Mouse (Mus musculus) C2C12 (cell line): Measurements from ENCODE around the gene Vsx2. TPM values are rescaled to one million over a fixed set of nuclear protein-coding genes. Genes with fewer than 3 reads are reported as not detected.

Source experiments
- H3K27me3 ChIP-seq: one replicate; pipeline ENCODE4 v1.6.1; 2011; ENCODE audit not compliant: control insufficient read depth, insufficient read depth, insufficient read length
- H3K36me3 ChIP-seq: one replicate; pipeline ENCODE4 v1.6.1; 2011; ENCODE audit not compliant: control insufficient read depth, insufficient read depth
- H3K4me3 ChIP-seq: one replicate; pipeline ENCODE4 v1.5.1; 2011; ENCODE audit warnings: mild to moderate bottlenecking, control low read depth; ENCODE audit not compliant: poor library complexity, insufficient read depth, severe bottlenecking
- H3K79me2 ChIP-seq: one replicate; pipeline ENCODE4 v1.6.1; 2011; ENCODE audit not compliant: control insufficient read depth, insufficient read depth
- H3K79me3 ChIP-seq: one replicate; pipeline ENCODE4 v1.6.1; 2011; ENCODE audit warnings: low read depth, control low read depth
- H3ac ChIP-seq: one replicate; pipeline ENCODE3; 2011; ENCODE audit warnings: low read depth; ENCODE audit not compliant: control insufficient read depth, insufficient read length
- CEBPB ChIP-seq: IDR thresholded peaks from one replicate; pipeline ENCODE4 v1.6.1; 2011; ENCODE audit warnings: low read depth, mild to moderate bottlenecking, control low read depth, moderate library complexity
- CTCF ChIP-seq: IDR thresholded peaks from one replicate; pipeline ENCODE4 v1.5.1; 2011; ENCODE audit not compliant: control insufficient read depth, insufficient read depth, insufficient read length
- FOSL1 ChIP-seq: IDR thresholded peaks from one replicate; pipeline ENCODE4 v1.8.0; 2011; ENCODE audit warnings: mild to moderate bottlenecking, low read length; ENCODE audit not compliant: poor library complexity, insufficient read depth, severe bottlenecking
- MAX ChIP-seq: IDR thresholded peaks from one replicate; pipeline ENCODE4 v1.6.1; 2011; ENCODE audit warnings: mild to moderate bottlenecking, control low read depth
- MYOD1 ChIP-seq: IDR thresholded peaks from one replicate; pipeline ENCODE4 v1.6.1; 2011; ENCODE audit warnings: low read depth; ENCODE audit not compliant: control insufficient read depth, insufficient read length
- MYOG ChIP-seq: IDR thresholded peaks from one replicate; pipeline ENCODE4 v1.6.1; 2011; ENCODE audit not compliant: control insufficient read depth, insufficient read length; ENCODE audit errors: extremely low read depth
- USF1 ChIP-seq: IDR thresholded peaks from one replicate; pipeline ENCODE4 v1.6.1; 2011; ENCODE audit warnings: low read depth, mild to moderate bottlenecking, control low read depth, moderate library complexity
- polyA plus RNA-seq: library from polyadenylated mRNA; unstranded; fragments of >200 nt; fragmentation: generic; extraction: Trizol; gene quantifications from one replicate; pipeline ENCODE4 v1.2.1, GENCODE M21; 2012; ENCODE audit warnings: missing spikeins

The Vsx2 gene
- polyA plus RNA-seq, 1 experiment = not detected

DNA sequence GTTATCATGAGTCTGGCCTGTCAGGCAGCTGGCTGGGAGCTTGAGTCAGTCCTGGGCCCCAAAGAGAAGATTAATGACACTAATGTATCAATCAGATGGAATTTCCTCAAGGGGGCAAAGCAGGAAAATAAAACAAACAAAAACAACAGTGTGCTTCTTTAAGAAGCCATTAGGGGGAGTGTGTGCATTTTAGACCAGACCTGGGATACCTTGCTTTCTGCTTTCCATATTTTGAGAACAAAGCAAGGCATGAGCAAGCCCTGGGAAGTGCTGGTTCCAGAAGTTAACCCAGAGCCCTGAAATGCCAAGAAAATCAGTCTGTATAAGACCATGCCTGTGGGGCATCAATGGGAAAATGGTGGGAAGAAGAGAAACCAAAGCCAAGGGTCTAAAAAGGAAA, 51.4 kb downstream of the Vsx2 start:
- TF ChIP-seq USF1 (no peak), FOSL1 (no peak), MAX (no peak), MYOD1 (no peak), MYOG (no peak)
- Histone ChIP-seq H3ac (no peak overlapping the region), H3K79me2 (peaks cover 13% of the 10 kb centered on the region), H3K36me3 (no peaks in the 10 kb centered on the region), H3K27me3 (peaks cover 27% of the 10 kb centered on the region), H3K79me3 (peaks cover 5% of the 10 kb centered on the region), H3K4me3 (no peak overlapping the region)

DNA sequence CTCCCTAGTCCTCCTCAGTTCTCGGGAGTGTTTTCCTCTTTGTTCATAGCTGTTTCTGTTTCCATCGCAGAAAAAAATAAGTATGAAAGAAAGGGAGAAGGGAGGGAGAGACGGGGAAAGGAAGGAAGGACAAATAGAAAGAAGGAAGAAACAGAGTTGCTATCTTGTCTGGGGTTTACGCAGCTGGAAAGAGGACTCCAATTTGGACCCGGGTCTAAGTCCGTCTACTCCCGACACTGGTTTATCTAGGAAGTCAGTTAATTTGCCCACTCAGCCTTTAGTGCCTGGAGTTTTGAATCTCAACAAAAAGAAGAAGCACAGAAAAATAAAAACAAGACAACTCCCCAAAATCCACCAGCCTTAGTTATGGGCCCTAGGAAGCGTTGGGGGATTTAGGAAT, 55.0 kb downstream of the Vsx2 start:
- H3K79me3 ChIP-seq = no peaks in the 10 kb centered on the region
- no peaks in the 10 kb centered on the region for H3K36me3 ChIP-seq
- no peak overlapping the region for H3K4me3 ChIP-seq
- H3ac ChIP-seq = no peak overlapping the region
- peaks cover 43% of the 10 kb centered on the region for H3K27me3 ChIP-seq
- TF ChIP-seq MYOG = no peak
- TF ChIP-seq USF1 = no peak
- no peak for TF ChIP-seq FOSL1
- TF ChIP-seq MYOD1 = no peak
- TF ChIP-seq CTCF = no peak
- no peak for TF ChIP-seq MAX
- TF ChIP-seq CEBPB = no peak
- H3K79me2 ChIP-seq = no peaks in the 10 kb centered on the region

GRCm38 (mm10) chr12:84625116-84625515, 55.6 kb downstream of the Vsx2 start:
- H3K79me2 ChIP-seq = no peaks in the 10 kb centered on the region
- H3K36me3 ChIP-seq = no peaks in the 10 kb centered on the region
- H3K27me3 ChIP-seq = peaks cover 43% of the 10 kb centered on the region
- no peak overlapping the region for H3ac ChIP-seq
- H3K79me3 ChIP-seq = no peaks in the 10 kb centered on the region
- TF ChIP-seq MYOD1 (no peak), CEBPB (no peak), MAX (no peak), FOSL1 (no peak), MYOG (no peak), CTCF (no peak), USF1 (no peak)
- no peak overlapping the region for H3K4me3 ChIP-seq

DNA sequence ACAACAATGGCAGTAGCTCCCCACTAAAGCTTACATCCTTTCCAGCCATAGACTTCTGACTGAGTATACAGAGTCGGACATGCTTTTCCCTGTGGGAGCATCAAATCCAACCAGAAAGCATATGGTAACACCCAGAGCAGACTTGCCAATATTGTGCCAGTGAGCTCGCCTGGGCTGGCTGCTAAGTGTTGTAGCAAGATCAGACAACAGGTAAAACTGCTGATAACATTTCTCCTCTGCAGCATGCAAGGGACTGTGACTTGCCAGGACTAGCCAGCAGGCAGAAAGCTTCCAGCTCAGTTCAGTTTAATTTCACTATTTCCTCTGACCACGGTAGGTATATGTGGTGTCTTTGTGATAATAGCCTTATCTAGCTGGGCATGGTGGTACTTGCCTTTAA, 62.3 kb downstream of the Vsx2 start:
- no peaks in the 10 kb centered on the region for H3K79me2 ChIP-seq
- peaks cover 30% of the 10 kb centered on the region for H3K27me3 ChIP-seq
- no peak overlapping the region for H3ac ChIP-seq
- no peaks in the 10 kb centered on the region for H3K36me3 ChIP-seq
- H3K4me3 ChIP-seq = no peak overlapping the region
- TF ChIP-seq USF1 (no peak), FOSL1 (no peak), MYOD1 (no peak), CTCF (no peak), CEBPB (no peak), MYOG (no peak), MAX (no peak)
- H3K79me3 ChIP-seq = no peaks in the 10 kb centered on the region

- Histone ChIP-seq H3K36me3 (no peaks in the 10 kb centered on the region), H3K79me2 (no peaks in the 10 kb centered on the region), H3K27me3 (peaks cover 42% of the 10 kb centered on the region), H3K4me3 (no peak overlapping the region), H3K79me3 (no peaks in the 10 kb centered on the region), H3ac (no peak overlapping the region)
- TF ChIP-seq MYOD1 = no peak
- TF ChIP-seq MYOG = no peak
- TF ChIP-seq USF1 = no peak
- no peak for TF ChIP-seq CTCF
- TF ChIP-seq FOSL1 = no peak
- TF ChIP-seq CEBPB = no peak
- TF ChIP-seq MAX = no peak
Measured at GRCm38 (mm10) chr12:84640253-84640652, 70.7 kb downstream of the Vsx2 start.

DNA sequence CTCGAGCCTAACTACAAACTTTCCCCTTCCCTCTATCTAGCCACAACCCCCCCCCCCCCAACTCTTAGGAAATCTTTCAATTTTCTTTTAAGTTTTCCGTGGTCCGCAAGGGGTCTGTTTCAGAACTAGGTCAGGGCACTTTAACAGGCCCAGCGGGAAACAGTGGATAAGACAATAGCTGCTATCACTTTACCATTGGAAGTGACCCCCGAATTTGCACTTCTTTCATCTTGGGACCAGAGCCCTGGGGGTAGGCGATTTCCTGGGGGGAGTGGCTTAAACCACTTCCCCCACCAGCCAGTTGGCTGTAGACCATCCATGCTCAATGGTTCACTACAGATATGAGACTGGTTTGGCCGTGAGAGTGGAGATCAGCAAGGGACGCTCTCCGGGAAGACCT, 71.1 kb downstream of the Vsx2 start, which contains the start of gene Vrtn:
Gene Vrtn (plus strand): TSS at position 366 of the 400 bp plus-strand sequence.
- Histone ChIP-seq H3K27me3 (peaks cover 42% of the 10 kb centered on the region), H3ac (no peak within 1 kb of the TSS), H3K36me3 (no peaks in the 10 kb centered on the region), H3K79me2 (no peaks in the 10 kb centered on the region), H3K4me3 (no peak within 1 kb of the TSS), H3K79me3 (no peaks in the 10 kb centered on the region)
- TF ChIP-seq CTCF (no peak), MYOG (no peak), MYOD1 (no peak), USF1 (no peak), CEBPB (no peak), FOSL1 (no peak), MAX (no peak)

Other genes starting within 250 kb of the Vsx2 start
- gene Coq6, start 208.1 kb upstream of the Vsx2 start, polyA plus RNA-seq = 32.7 TPM
- gene Fam161b, start 207.9 kb upstream of the Vsx2 start, polyA plus RNA-seq = 0.50 TPM
- gene Entpd5, start 160.7 kb upstream of the Vsx2 start, polyA plus RNA-seq = 4.5 TPM
- gene Bbof1, start 160.7 kb upstream of the Vsx2 start, polyA plus RNA-seq = 0.25 TPM
- gene Rnf113a2, start 152.6 kb upstream of the Vsx2 start, polyA plus RNA-seq = 3.0 TPM
- 0.47 TPM for gene Aldh6a1, start 118.8 kb upstream of the Vsx2 start, polyA plus RNA-seq
- gene Lin52, start 118.3 kb upstream of the Vsx2 start, polyA plus RNA-seq = 2.8 TPM
- gene Abcd4, start 47.7 kb downstream of the Vsx2 start, polyA plus RNA-seq = 8.5 TPM
- not detected for gene Vrtn, start 71.3 kb downstream of the Vsx2 start, polyA plus RNA-seq
- not detected for gene Syndig1l, start 129.1 kb downstream of the Vsx2 start, polyA plus RNA-seq
- gene Npc2, start 203.4 kb downstream of the Vsx2 start, polyA plus RNA-seq = 226 TPM
- gene Isca2, start 203.5 kb downstream of the Vsx2 start, polyA plus RNA-seq = 44.1 TPM